Mouse (Mus musculus) stomach, adult 2 months (tissue): Measurements from ENCODE around the gene Cttn. TPM values are rescaled to one million over a fixed set of nuclear protein-coding genes. Genes with fewer than 3 reads are reported as not detected.

Source experiments
- polyA plus RNA-seq: library from polyadenylated mRNA; depleted of rRNA; stranded (reverse); fragments of >200 nt; gene quantifications from 2 replicates; pipeline ENCODE4 v1.2.3, GENCODE M21; 2012; rRNA removed

The Cttn gene
- polyA plus RNA-seq: 64.2 and 74.7 TPM in 2 replicates

DNA sequence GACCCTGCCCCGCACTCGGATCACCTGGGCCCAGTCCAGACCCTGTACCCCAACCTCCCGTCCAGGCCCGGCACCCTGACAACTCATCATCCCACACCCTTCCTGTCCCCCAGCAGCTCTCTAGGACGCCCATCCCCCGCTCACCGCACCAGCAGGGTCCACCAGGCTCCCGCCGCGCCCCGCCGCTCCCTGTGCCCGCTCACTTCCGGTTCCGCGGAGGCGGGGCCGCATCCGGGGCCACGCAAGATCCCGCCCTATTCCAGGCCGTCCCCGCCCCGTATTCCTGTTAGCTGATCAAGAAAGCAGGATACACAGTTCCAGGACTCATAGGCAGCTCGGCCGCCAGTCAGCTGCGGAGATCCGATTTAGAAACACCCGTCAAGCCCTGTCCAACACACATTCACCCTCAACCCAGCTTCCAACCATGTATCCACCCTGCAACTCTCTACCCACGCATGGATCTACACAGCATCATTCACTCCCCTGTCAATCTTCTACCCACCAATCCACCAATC lies at the start of gene Cttn:
Gene Cttn, minus strand, starts transcription at position 465 of the 515 bp plus-strand sequence.

Other genes starting within 250 kb of the Cttn start
- 16.3 and 20.6 TPM in 2 replicates for gene Ppfia1, start 82.7 kb upstream of the Cttn start, polyA plus RNA-seq
- 5.1 and 5.3 TPM in 2 replicates for gene Fadd, start 111.5 kb upstream of the Cttn start, polyA plus RNA-seq